Mouse (Mus musculus): ENCODE results near the gene 1700037H04Rik.
A peak's percentile ranks its signal among the peaks of the same experiment; 100 is the strongest.

The 1700037H04Rik gene

GRCm38 (mm10) chr2:131128636-131129157 lies 31.2 kb downstream of the 1700037H04Rik start:
- peak in 1 of 2 experiments; percentile 56 for DNase-seq (ENCODE audit: low spot score in 2 of 2)

- peak in 1 of 2 experiments; percentile 59 for DNase-seq (ENCODE audit: low spot score in 2 of 2)
Observed at GRCm38 (mm10) chr2:131128211-131128610, 31.7 kb downstream of the 1700037H04Rik start.

GRCm38 (mm10) chr2:131127161-131127730 lies 32.6 kb downstream of the 1700037H04Rik start, which contains the start of gene Hspa12b:
Hspa12b (plus strand) TSS chr2:131127280.
- DNase-seq (ENCODE audit: low spot score in 2 of 2) = peak in 1 of 2 experiments; percentile 74

GRCm38 (mm10) chr2:131125964-131126815 lies 33.7 kb downstream of the 1700037H04Rik start:
- DNase-seq (ENCODE audit: low spot score in 2 of 2) = peak in 1 of 2 experiments; percentile 59

GRCm38 (mm10) chr2:131125157-131125963 lies 34.5 kb downstream of the 1700037H04Rik start:
- DNase-seq (ENCODE audit: low spot score in 2 of 2) = peak in 1 of 2 experiments; percentile 51

GRCm38 (mm10) chr2:131124166-131124565 lies 35.7 kb downstream of the 1700037H04Rik start:
- DNase-seq (ENCODE audit: low spot score in 2 of 2) = peak in 1 of 2 experiments; percentile 59

- DNase-seq (ENCODE audit: low spot score in 2 of 2) = no peak
Observed at GRCm38 (mm10) chr2:131118968-131119574, 40.8 kb downstream of the 1700037H04Rik start.

GRCm38 (mm10) chr2:131105989-131106388 lies 53.9 kb downstream of the 1700037H04Rik start:
- DNase-seq (ENCODE audit: low spot score in 2 of 2) = peak in 1 of 2 experiments; percentile 55

- DNase-seq (ENCODE audit: low spot score in 2 of 2) = peak in 1 of 2 experiments; percentile 50
Observed at GRCm38 (mm10) chr2:131105061-131105460, 54.8 kb downstream of the 1700037H04Rik start.

GRCm38 (mm10) chr2:131104021-131104420 lies 55.9 kb downstream of the 1700037H04Rik start:
- no peak for DNase-seq (ENCODE audit: low spot score in 2 of 2)

- DNase-seq (ENCODE audit: low spot score in 2 of 2) = peak in 1 of 2 experiments; percentile 51
Observed at GRCm38 (mm10) chr2:131101530-131101929, 58.4 kb downstream of the 1700037H04Rik start.

- DNase-seq (ENCODE audit: low spot score in 2 of 2) = peak in 1 of 2 experiments; percentile 52
Observed at GRCm38 (mm10) chr2:131097087-131097486, 62.8 kb downstream of the 1700037H04Rik start.
